Mouse (Mus musculus): ENCODE data around the gene Mrps9. TPM values are rescaled to one million over a fixed set of nuclear protein-coding genes. Genes with fewer than 3 reads are reported as not detected.
"Not testable (repeated sequence)": the region's sequence is repeated elsewhere in the genome, so short reads cannot be mapped to it uniquely, and the experiment has no call there.

Gene Mrps9
- polyA plus RNA-seq, 1 experiment from 2014 or later: 50.3 TPM

GRCm38 (mm10) chr1:42876463-42877093, 25.5 kb downstream of the Mrps9 start:
- H3K4me3 ChIP-seq (replicated peaks): no peak overlapping the region
- no peaks in the 10 kb centered on the region for H3K9me3 ChIP-seq
- H3K27ac ChIP-seq: no peak overlapping the region
- H3K4me2 ChIP-seq: no peak overlapping the region
- no peak for ATAC-seq (ENCODE audit: insufficient number of reproducible peaks, insufficient read depth, low FRiP score, low TSS enrichment, low read depth)
- H3K36me3 ChIP-seq: no peaks in the 10 kb centered on the region
- no peak overlapping the region for H3K9ac ChIP-seq (replicated peaks)
- no peaks in the 10 kb centered on the region for H3K4me1 ChIP-seq (replicated peaks)
- H3K27me3 ChIP-seq: no peaks in the 10 kb centered on the region
- 81% methylated on average over 4 of the region's 4 CpGs for WGBS

DNA sequence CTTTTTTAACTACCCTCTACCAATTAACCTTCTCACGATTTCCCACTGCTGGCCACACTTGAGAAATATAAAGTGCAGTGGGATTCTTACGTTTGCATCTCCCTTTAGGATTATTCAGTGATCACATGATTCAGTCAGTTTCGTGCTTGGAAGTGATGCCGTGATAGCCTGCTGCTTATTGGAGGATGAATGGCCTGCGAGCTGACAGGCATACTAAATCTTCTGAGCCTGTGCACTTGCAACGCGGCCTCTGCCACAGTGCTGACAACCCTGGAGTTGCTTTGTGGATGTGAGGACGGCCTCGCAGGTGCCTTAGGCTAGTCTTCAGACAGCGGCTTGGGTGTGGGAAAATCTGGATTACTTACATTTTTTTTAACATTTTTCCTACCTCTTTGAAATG, 26.2 kb downstream of the Mrps9 start:
- ATAC-seq (ENCODE audit: insufficient number of reproducible peaks, insufficient read depth, low FRiP score, low TSS enrichment, low read depth): no peak
- Histone ChIP-seq H3K9me3 (no peaks in the 10 kb centered on the region), H3K4me1 (replicated peaks) (no peaks in the 10 kb centered on the region), H3K27me3 (no peaks in the 10 kb centered on the region), H3K9ac (replicated peaks) (no peak overlapping the region), H3K4me2 (no peak overlapping the region), H3K4me3 (replicated peaks) (no peak overlapping the region), H3K27ac (no peak overlapping the region), H3K36me3 (no peaks in the 10 kb centered on the region)
- 69% methylated on average over 10 of the region's 10 CpGs for WGBS

DNA sequence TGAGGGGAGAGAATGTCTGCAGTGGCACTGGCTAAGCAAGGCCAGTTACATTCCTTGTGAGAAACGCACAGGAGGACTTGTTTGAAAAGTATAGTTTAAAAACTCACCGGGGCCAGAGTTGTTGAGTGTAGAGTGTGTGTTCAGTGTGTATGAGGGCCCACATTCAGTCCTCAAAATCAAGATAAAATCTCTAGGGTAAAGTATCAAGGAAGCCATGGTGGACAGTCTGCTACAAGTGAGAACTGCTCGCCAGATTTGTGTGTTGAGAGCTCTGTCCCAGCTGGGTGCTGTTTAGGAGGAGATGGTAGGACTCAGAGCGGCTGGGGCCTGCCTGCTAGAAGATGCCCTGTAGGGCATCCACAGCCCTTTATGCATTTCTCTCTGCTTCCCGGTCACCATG, 27.8 kb downstream of the Mrps9 start:
- Histone ChIP-seq H3K9me3 (no peaks in the 10 kb centered on the region), H3K9ac (replicated peaks) (no peak overlapping the region), H3K27ac (no peak overlapping the region), H3K27me3 (no peaks in the 10 kb centered on the region), H3K36me3 (no peaks in the 10 kb centered on the region), H3K4me1 (replicated peaks) (no peaks in the 10 kb centered on the region), H3K4me2 (no peak overlapping the region), H3K4me3 (replicated peaks) (no peak overlapping the region)
- no peak for ATAC-seq (ENCODE audit: insufficient number of reproducible peaks, insufficient read depth, low FRiP score, low TSS enrichment, low read depth)
- WGBS: 89% methylated on average over 5 of the region's 5 CpGs

- Histone ChIP-seq H3K9me3 (no peaks in the 10 kb centered on the region), H3K27ac (no peak overlapping the region), H3K4me2 (no peak overlapping the region), H3K4me1 (replicated peaks) (no peaks in the 10 kb centered on the region), H3K36me3 (peaks cover 7% of the 10 kb centered on the region; the same call in 1 of the 2 replicates), H3K27me3 (no peaks in the 10 kb centered on the region), H3K4me3 (replicated peaks) (no peak overlapping the region), H3K9ac (replicated peaks) (no peak overlapping the region)
- 97% methylated on average over 2 of the region's 2 CpGs for WGBS
- no peak for ATAC-seq (ENCODE audit: insufficient number of reproducible peaks, insufficient read depth, low FRiP score, low TSS enrichment, low read depth)
These were observed 31.2 kb downstream of the Mrps9 start for GRCm38 (mm10) chr1:42882258-42882657.

- H3K36me3 ChIP-seq: peaks cover 15% of the 10 kb centered on the region
- not testable (repeated sequence) for ATAC-seq (ENCODE audit: insufficient number of reproducible peaks, insufficient read depth, low FRiP score, low TSS enrichment, low read depth); H3K27me3 ChIP-seq; H3K4me1 ChIP-seq (replicated peaks); H3K4me3 ChIP-seq (replicated peaks); H3K27ac ChIP-seq; H3K9ac ChIP-seq (replicated peaks); H3K9me3 ChIP-seq; H3K4me2 ChIP-seq
- 94% methylated on average over 1 of the region's 2 CpGs for WGBS
These were observed 32.4 kb downstream of the Mrps9 start for GRCm38 (mm10) chr1:42883418-42883817.

DNA sequence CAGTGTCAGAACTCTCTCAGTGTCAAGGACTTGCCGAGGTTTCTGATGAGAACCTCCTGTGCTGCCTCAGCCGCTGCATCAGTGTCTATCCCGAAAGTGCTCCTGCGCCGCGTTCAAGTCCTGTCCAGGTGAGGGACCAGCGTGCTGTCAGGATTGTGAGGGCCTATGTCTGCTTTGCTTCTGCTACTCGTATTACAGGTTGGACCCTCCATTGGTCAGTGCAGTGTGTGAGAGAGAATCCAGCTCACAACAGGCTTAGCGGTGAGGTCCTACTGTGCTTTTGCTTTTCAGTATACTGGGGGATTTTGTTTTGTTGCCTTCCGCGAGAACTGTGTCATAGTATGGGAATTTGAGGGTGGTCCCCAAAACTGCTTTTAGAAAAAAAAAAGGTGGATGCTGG, 36.8 kb downstream of the Mrps9 start:
- H3K9me3 ChIP-seq: no peaks in the 10 kb centered on the region
- WGBS: 89% methylated on average over 11 of the region's 11 CpGs
- H3K9ac ChIP-seq (replicated peaks): no peak overlapping the region
- H3K4me1 ChIP-seq (replicated peaks): peaks cover 13% of the 10 kb centered on the region; the same call in 1 of the 2 replicates
- H3K36me3 ChIP-seq: peaks cover 17% of the 10 kb centered on the region
- ATAC-seq (ENCODE audit: insufficient number of reproducible peaks, insufficient read depth, low FRiP score, low TSS enrichment, low read depth): no peak
- H3K27me3 ChIP-seq: no peaks in the 10 kb centered on the region
- no peak overlapping the region for H3K4me2 ChIP-seq
- no peak overlapping the region for H3K4me3 ChIP-seq (replicated peaks)
- no peak overlapping the region for H3K27ac ChIP-seq

- 64% methylated on average over 22 of the region's 22 CpGs for WGBS
- no peak overlapping the region for H3K9ac ChIP-seq (replicated peaks)
- H3K4me3 ChIP-seq (replicated peaks): no peak overlapping the region
- H3K4me1 ChIP-seq (replicated peaks): peaks cover 13% of the 10 kb centered on the region; the same call in 1 of the 2 replicates
- no peak overlapping the region for H3K4me2 ChIP-seq
- H3K27me3 ChIP-seq: no peaks in the 10 kb centered on the region
- H3K27ac ChIP-seq: no peak overlapping the region
- ATAC-seq (ENCODE audit: insufficient number of reproducible peaks, insufficient read depth, low FRiP score, low TSS enrichment, low read depth): no peak
- no peaks in the 10 kb centered on the region for H3K9me3 ChIP-seq
- peaks cover 17% of the 10 kb centered on the region for H3K36me3 ChIP-seq
These were observed 37.7 kb downstream of the Mrps9 start for GRCm38 (mm10) chr1:42888541-42889349.

DNA sequence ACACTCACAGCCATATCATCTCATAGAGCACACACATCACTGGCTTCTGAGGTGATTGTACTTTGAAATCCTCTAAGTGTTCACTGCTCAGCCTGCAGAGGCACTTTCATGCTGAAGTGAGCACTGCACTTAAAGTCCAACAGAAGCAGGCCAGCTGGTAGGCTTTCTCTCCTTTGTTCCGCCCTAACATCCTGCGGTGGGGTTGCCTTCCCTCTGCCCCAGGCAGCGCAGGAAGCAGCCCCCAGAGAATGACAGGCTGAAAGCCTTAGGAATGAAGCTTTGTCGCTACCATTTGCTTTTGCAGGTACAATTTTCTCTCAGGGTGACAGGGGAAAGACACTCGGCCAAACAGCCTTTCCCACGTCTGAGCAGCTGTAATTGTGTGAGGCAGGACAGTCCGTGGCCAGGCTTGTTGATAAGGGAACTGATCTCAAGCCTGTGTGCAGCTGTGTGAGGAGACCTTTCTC, 38.4 kb downstream of the Mrps9 start:
- no peak for ATAC-seq (ENCODE audit: insufficient number of reproducible peaks, insufficient read depth, low FRiP score, low TSS enrichment, low read depth)
- no peaks in the 10 kb centered on the region for H3K9me3 ChIP-seq
- no peak overlapping the region for H3K9ac ChIP-seq (replicated peaks)
- H3K4me1 ChIP-seq (replicated peaks): peaks cover 13% of the 10 kb centered on the region; the same call in 1 of the 2 replicates
- no peak overlapping the region for H3K4me2 ChIP-seq
- no peaks in the 10 kb centered on the region for H3K27me3 ChIP-seq
- H3K27ac ChIP-seq: peak overlapping the region; percentile 31; the same call in 1 of the 2 replicates
- WGBS: 61% methylated on average over 7 of the region's 7 CpGs
- no peak overlapping the region for H3K4me3 ChIP-seq (replicated peaks)
- peaks cover 17% of the 10 kb centered on the region for H3K36me3 ChIP-seq

DNA sequence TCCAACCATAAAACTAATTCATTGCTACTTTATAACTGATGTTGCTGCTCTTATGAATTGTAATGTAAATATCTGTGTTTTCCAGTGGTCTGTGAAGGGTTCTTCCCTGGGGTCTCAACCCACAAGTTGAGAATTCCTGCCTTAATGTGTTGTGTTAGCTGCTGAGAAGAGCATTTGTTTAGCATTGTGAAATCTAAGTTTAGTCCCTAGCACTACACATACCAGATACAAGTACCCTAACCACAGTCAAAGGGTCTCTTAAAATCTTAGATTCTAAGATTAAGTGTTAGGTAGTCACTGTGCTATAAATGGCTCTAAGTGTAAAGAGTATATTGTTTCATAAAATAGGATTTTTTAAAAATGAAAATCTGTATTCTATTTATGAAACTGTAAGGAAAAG, 43.7 kb downstream of the Mrps9 start:
- 0 out of 2 replicates have a peak, but pooled peaks cover 7% of the 10 kb centered on the region for H3K4me1 ChIP-seq (replicated peaks)
- H3K4me3 ChIP-seq (replicated peaks): no peak overlapping the region
- no peaks in the 10 kb centered on the region for H3K9me3 ChIP-seq
- ATAC-seq (ENCODE audit: insufficient number of reproducible peaks, insufficient read depth, low FRiP score, low TSS enrichment, low read depth): no peak
- H3K9ac ChIP-seq (replicated peaks): no peak overlapping the region
- H3K27me3 ChIP-seq: no peaks in the 10 kb centered on the region
- H3K4me2 ChIP-seq: no peak overlapping the region
- H3K36me3 ChIP-seq: peaks cover 30% of the 10 kb centered on the region
- no peak overlapping the region for H3K27ac ChIP-seq

GRCm38 (mm10) chr1:42905148-42905547, 54.1 kb downstream of the Mrps9 start:
- Histone ChIP-seq H3K4me1 (replicated peaks) (0 out of 2 replicates have a peak, but pooled peaks cover 7% of the 10 kb centered on the region), H3K9ac (replicated peaks) (no peak overlapping the region), H3K27me3 (no peaks in the 10 kb centered on the region), H3K4me2 (no peak overlapping the region), H3K9me3 (no peaks in the 10 kb centered on the region), H3K4me3 (replicated peaks) (no peak overlapping the region), H3K36me3 (peaks cover 39% of the 10 kb centered on the region), H3K27ac (no peak overlapping the region)
- WGBS: 92% methylated on average over 11 of the region's 11 CpGs
- no peak for ATAC-seq (ENCODE audit: insufficient number of reproducible peaks, insufficient read depth, low FRiP score, low TSS enrichment, low read depth)

GRCm38 (mm10) chr1:42906696-42907095, 55.7 kb downstream of the Mrps9 start:
- Histone ChIP-seq H3K4me2 (no peak overlapping the region), H3K27ac (no peak overlapping the region), H3K4me1 (replicated peaks) (peaks cover 18% of the 10 kb centered on the region), H3K36me3 (peaks cover 25% of the 10 kb centered on the region), H3K27me3 (no peaks in the 10 kb centered on the region), H3K9ac (replicated peaks) (no peak overlapping the region), H3K4me3 (replicated peaks) (no peak overlapping the region), H3K9me3 (no peaks in the 10 kb centered on the region)
- ATAC-seq (ENCODE audit: insufficient number of reproducible peaks, insufficient read depth, low FRiP score, low TSS enrichment, low read depth): no peak
- 80% methylated on average over 7 of the region's 7 CpGs for WGBS

All from limb, embryonic 12.5 days (tissue).